Comparison of ENCODE assay signal across 15 mouse cellular contexts in genomic region chr1:130732706-130733658, GRCm38 (mm10). TPM values are rescaled to one million over a fixed set of nuclear protein-coding genes. Genes with fewer than 3 reads are reported as not detected.
DNase-seq lines count a peak whose midpoint lies in the region; ATAC-seq and TF ChIP-seq lines count a peak whose summit lies in the region.
"Had no signal": no experiment of that assay in that cellular context is flagged by ENCODE, and none has a peak within 500 bp of the region (broad histone marks: within the 10 kb centered on the region; RNA-seq: fewer than 3 reads in every experiment).

No protein-coding gene starts in this region.

- intact Hi-C loops in left cerebral cortex, postnatal 4 days (cut with DNase I), result no loop called here

- H3K27ac ChIP-seq in kidney, embryonic 15.5 days, result peak overlapping the region; percentile 86
- peak overlapping the region; percentile 41 for H3K27ac ChIP-seq in MEL (ENCODE audit: control insufficient read depth, low read depth, low read length)
- peak overlapping the region; percentile 64 for H3K27ac ChIP-seq in liver, embryonic 16.5 days (ENCODE audit: low read length)
- H3K27ac ChIP-seq in hindbrain, embryonic 14.5 days, result no peak overlapping the region

- TF ChIP-seq CTCF in MEL (IDR thresholded peaks at IDR 0.05 in 2 of 3, conservative IDR thresholded peaks at IDR 0.05 in 1 of 3; ENCODE audit: control insufficient read depth in 1 of 3, insufficient read depth in 1 of 3, low read depth in 2 of 3, low read length in 3 of 3, poor library complexity in 1 of 3, severe bottlenecking in 1 of 3), result no peak

- no peaks in the 10 kb centered on the region for H3K36me3 ChIP-seq in kidney, embryonic 15.5 days
- peaks cover 0 to 20% of the 10 kb centered on the region in 2 experiments; a peak in 2 of 4 replicates for H3K36me3 ChIP-seq in MEL (ENCODE audit: control insufficient read depth in 1 of 2, insufficient read depth in 2 of 2, low read length in 2 of 2)
- no peaks in the 10 kb centered on the region for H3K36me3 ChIP-seq in liver, embryonic 16.5 days (ENCODE audit: control insufficient read depth, insufficient read depth)
- no peaks in the 10 kb centered on the region for H3K36me3 ChIP-seq in hindbrain, embryonic 14.5 days (replicated peaks; ENCODE audit: control insufficient read depth, insufficient read depth)

- H3K9me3 ChIP-seq in kidney, embryonic 15.5 days (replicated peaks), result no peaks in the 10 kb centered on the region
- H3K9me3 ChIP-seq in MEL (replicated peaks; ENCODE audit: insufficient read depth, low read length), result no peaks in the 10 kb centered on the region
- no peaks in the 10 kb centered on the region for H3K9me3 ChIP-seq in liver, embryonic 16.5 days (replicated peaks; ENCODE audit: control insufficient read depth, low read length)
- no peaks in the 10 kb centered on the region for H3K9me3 ChIP-seq in hindbrain, embryonic 14.5 days (ENCODE audit: control insufficient read depth, low read length)
- H3K9me3 ChIP-seq: G1E had no signal

- H3K27me3 ChIP-seq in kidney, embryonic 15.5 days, result no peaks in the 10 kb centered on the region
- H3K27me3 ChIP-seq in MEL (ENCODE audit: control insufficient read depth in 1 of 2, insufficient read depth in 2 of 2, low read length in 2 of 2), result no peaks in the 10 kb centered on the region
- H3K27me3 ChIP-seq in liver, embryonic 16.5 days (ENCODE audit: control insufficient read depth, insufficient read depth, low read depth, low read length), result no peaks in the 10 kb centered on the region
- H3K27me3 ChIP-seq in hindbrain, embryonic 14.5 days (ENCODE audit: control insufficient read depth, insufficient read depth, low read length), result no peaks in the 10 kb centered on the region

- TF ChIP-seq RAD21 in MEL (IDR thresholded peaks at IDR 0.05; ENCODE audit: low read depth, low read length), result no peak

- peak overlapping the region; percentile 37 for H3K4me3 ChIP-seq in kidney, embryonic 15.5 days (replicated peaks)
- H3K4me3 ChIP-seq in MEL (ENCODE audit: control insufficient read depth in 1 of 2, insufficient read depth in 1 of 2, low read depth in 2 of 2, low read length in 2 of 2), result peak overlapping the region; percentile 32 to 38
- H3K4me3 ChIP-seq in liver, embryonic 16.5 days (ENCODE audit: low read depth, low read length), result peak overlapping the region; percentile 65
- H3K4me3 ChIP-seq in hindbrain, embryonic 14.5 days (replicated peaks; ENCODE audit: low read length), result no peak overlapping the region

- 0 out of 4 replicates have a peak, but pooled peaks of 1 of the 2 experiments have one; percentile 29 for TF ChIP-seq POLR2A in MEL (IDR thresholded peaks at IDR 0.05; ENCODE audit: control insufficient read depth in 1 of 2, insufficient read depth in 1 of 2, low read depth in 1 of 2, low read length in 2 of 2, poor library complexity in 1 of 2)

- 81% methylated on average over 13 of the region's 13 CpGs for WGBS in kidney, embryonic 15.5 days
- WGBS in liver, embryonic 16.5 days (ENCODE audit: insufficient replicate concordance), result 38% methylated on average over 13 of the region's 13 CpGs
- WGBS in hindbrain, embryonic 14.5 days, result 90% methylated on average over 13 of the region's 13 CpGs

- H3K79me2 ChIP-seq in MEL (ENCODE audit: control insufficient read depth, insufficient read depth, low read length, poor library complexity), result no peaks in the 10 kb centered on the region

- peak; percentile 35 to 69; a peak in 2 of 4 replicates for TF ChIP-seq EP300 in MEL (IDR thresholded peaks at IDR 0.05; ENCODE audit: low read depth in 1 of 2, low read length in 2 of 2)

- H3K4me2 ChIP-seq in kidney, embryonic 15.5 days, result peak overlapping the region; percentile 53
- H3K4me2 ChIP-seq in liver, embryonic 16.5 days (ENCODE audit: low read depth, low read length), result peak overlapping the region; percentile 68
- H3K4me2 ChIP-seq in hindbrain, embryonic 14.5 days (replicated peaks), result no peak overlapping the region

- peaks cover 41% of the 10 kb centered on the region for H3K4me1 ChIP-seq in kidney, embryonic 15.5 days
- peaks cover 0 to 26% of the 10 kb centered on the region in 2 experiments for H3K4me1 ChIP-seq in MEL (ENCODE audit: control insufficient read depth in 1 of 2, insufficient read depth in 2 of 2, low read length in 2 of 2)
- H3K4me1 ChIP-seq in liver, embryonic 16.5 days (ENCODE audit: control insufficient read depth, low read depth, low read length), result peaks cover 53% of the 10 kb centered on the region
- H3K4me1 ChIP-seq in hindbrain, embryonic 14.5 days (replicated peaks; ENCODE audit: control insufficient read depth, insufficient read depth, low read length), result no peaks in the 10 kb centered on the region

- peak; percentile 12 for ATAC-seq in kidney, embryonic 15.5 days (replicated peaks; ENCODE audit: low FRiP score)
- peak; percentile 65 for ATAC-seq in erythroid progenitor cell, adult 5-6 weeks (replicated peaks; ENCODE audit: low FRiP score, poor library complexity, severe bottlenecking)
- ATAC-seq in liver, embryonic 16.5 days (ENCODE audit: low read depth), result 0 out of 2 replicates have a peak, but pooled peaks have one; percentile 19
- ATAC-seq in hindbrain, embryonic 14.5 days (ENCODE audit: low FRiP score), result no peak
- ATAC-seq: inflammation-experienced regulatory T-cells, adult 6 months had no signal

- DNase-seq in kidney, postnatal 14 days, result no peak
- peak; percentile 68 for DNase-seq in MEL (ENCODE audit: low read depth, low spot score)
- DNase-seq in layer of hippocampus, postnatal 36 days, result no peak
- DNase-seq in hindbrain, embryonic 14.5 days (ENCODE audit: low spot score), result no peak
- DNase-seq in left cerebral cortex, postnatal 4 days, result no peak
- DNase-seq: B cell, adult 2 months had no signal

- H3K9ac ChIP-seq in kidney, embryonic 15.5 days, result no peak overlapping the region
- H3K9ac ChIP-seq in MEL (ENCODE audit: control insufficient read depth, low read depth, low read length, poor library complexity, severe bottlenecking), result peak overlapping the region; percentile 31
- peak overlapping the region; percentile 63 for H3K9ac ChIP-seq in liver, embryonic 16.5 days (ENCODE audit: low read depth, low read length)
- no peak overlapping the region for H3K9ac ChIP-seq in hindbrain, embryonic 14.5 days

TF ChIP-seq in MEL, 35 proteins besides CTCF, POLR2A, EP300 and RAD21 (continues in another document):
- TF ChIP-seq ZMIZ1 (IDR thresholded peaks at IDR 0.05; ENCODE audit: low read depth, low read length), result no peak
- 0 out of 2 replicates have a peak, but pooled peaks have one; percentile 7 for TF ChIP-seq RCOR1 (IDR thresholded peaks at IDR 0.05; ENCODE audit: low read depth, low read length)

RNA-seq across cellular contexts. Expression of gene AA986860, which starts 1.2 kb away (rescaled TPM):
- polyA plus RNA-seq in kidney, embryonic 15.5 days (2015; fragmentation: Nextera tagmentation; extraction: Ambion mirVana), result 10.7 and 11.6 TPM in 2 replicates
- 0.31 and 0.39 TPM in 2 replicates for total RNA-seq in MEL (2012; rRNA removed)
- under 1 TPM in 1 of 2 experiments, not detected in 1; 0.58 TPM for polyA plus RNA-seq in MEL (2012; ENCODE audit: insufficient read depth in 1 of 2, insufficient read length in 2 of 2, low read depth in 1 of 2, low replicate concordance in 2 of 2, missing spikeins in 1 of 2)
- total RNA-seq in erythroid progenitor cell, adult 5-6 weeks (2015; ENCODE audit: low replicate concordance), result 8.6 and 11.3 TPM in 2 replicates
- total RNA-seq in erythroid progenitor cell, adult 5-6 weeks (2017; ENCODE audit: low replicate concordance), result 8.0 and 9.4 TPM in 2 replicates
- 6.2 and 7.3 TPM in 2 replicates for polyA plus RNA-seq in liver, embryonic 16.5 days (2015; fragmentation: Nextera tagmentation; extraction: Ambion mirVana)
- 1 to 10 TPM; 1.3 TPM for total RNA-seq in layer of hippocampus, postnatal 36 days (2021)
- polyA plus RNA-seq in hindbrain, embryonic 14.5 days (2014; fragmentation: Nextera tagmentation; extraction: Ambion mirVana), result 0.74 and 1.2 TPM in 2 replicates
- total RNA-seq in left cerebral cortex, postnatal 4 days (2021), result under 1 TPM; 0.30 to 0.38 TPM

RNA-seq across cellular contexts. Expression of gene Pfkfb2, which starts 3.9 kb away (rescaled TPM):
- 8.0 and 8.2 TPM in 2 replicates for polyA plus RNA-seq in kidney, embryonic 15.5 days (2015; fragmentation: Nextera tagmentation; extraction: Ambion mirVana)
- 11.3 and 13.6 TPM in 2 replicates for total RNA-seq in MEL (2012; rRNA removed)
- polyA plus RNA-seq in MEL (2012; ENCODE audit: insufficient read depth in 1 of 2, insufficient read length in 2 of 2, low read depth in 1 of 2, low replicate concordance in 2 of 2, missing spikeins in 1 of 2), result 10 to 100 TPM in 1 of 2 experiments, not detected in 1; 13.9 TPM
- 23.5 and 26.7 TPM in 2 replicates for total RNA-seq in erythroid progenitor cell, adult 5-6 weeks (2015; ENCODE audit: low replicate concordance)
- total RNA-seq in erythroid progenitor cell, adult 5-6 weeks (2017; ENCODE audit: low replicate concordance), result 38.4 and 45.7 TPM in 2 replicates
- 5.1 and 5.2 TPM in 2 replicates for polyA plus RNA-seq in liver, embryonic 16.5 days (2015; fragmentation: Nextera tagmentation; extraction: Ambion mirVana)
- 10 to 100 TPM; 46.2 to 46.7 TPM for total RNA-seq in layer of hippocampus, postnatal 36 days (2021)
- polyA plus RNA-seq in hindbrain, embryonic 14.5 days (2014; fragmentation: Nextera tagmentation; extraction: Ambion mirVana), result 20.1 and 21.0 TPM in 2 replicates
- total RNA-seq in left cerebral cortex, postnatal 4 days (2021), result 10 to 100 TPM; 52.4 to 53.6 TPM

RNA-seq across cellular contexts. Expression of gene Yod1, which starts 15.9 kb away (rescaled TPM):
- 11.5 TPM in 2 replicates for polyA plus RNA-seq in kidney, embryonic 15.5 days (2015; fragmentation: Nextera tagmentation; extraction: Ambion mirVana)
- total RNA-seq in MEL (2012; rRNA removed), result 7.1 and 8.6 TPM in 2 replicates
- polyA plus RNA-seq in MEL (2012; ENCODE audit: insufficient read depth in 1 of 2, insufficient read length in 2 of 2, low read depth in 1 of 2, low replicate concordance in 2 of 2, missing spikeins in 1 of 2), result 1 to 10 TPM in 1 of 2 experiments, not detected in 1; 6.1 TPM
- 54.8 and 88.0 TPM in 2 replicates for total RNA-seq in erythroid progenitor cell, adult 5-6 weeks (2015; ENCODE audit: low replicate concordance)
- 53.1 and 58.8 TPM in 2 replicates for total RNA-seq in erythroid progenitor cell, adult 5-6 weeks (2017; ENCODE audit: low replicate concordance)
- 40.7 and 43.1 TPM in 2 replicates for polyA plus RNA-seq in liver, embryonic 16.5 days (2015; fragmentation: Nextera tagmentation; extraction: Ambion mirVana)
- 10 to 100 TPM; 18.0 to 18.1 TPM for total RNA-seq in layer of hippocampus, postnatal 36 days (2021)
- polyA plus RNA-seq in hindbrain, embryonic 14.5 days (2014; fragmentation: Nextera tagmentation; extraction: Ambion mirVana), result 10.6 and 13.9 TPM in 2 replicates
- total RNA-seq in left cerebral cortex, postnatal 4 days (2021), result 10 to 100 TPM; 11.1 to 12.0 TPM

RNA-seq across cellular contexts. Expression of gene Gm29427, which starts 17.4 kb away (rescaled TPM):
- polyA plus RNA-seq in kidney, embryonic 15.5 days (2015; fragmentation: Nextera tagmentation; extraction: Ambion mirVana), result not detected in 2 replicates
- not detected in 2 replicates for total RNA-seq in MEL (2012; rRNA removed)
- polyA plus RNA-seq in MEL (2012; ENCODE audit: insufficient read depth in 1 of 2, insufficient read length in 2 of 2, low read depth in 1 of 2, low replicate concordance in 2 of 2, missing spikeins in 1 of 2), result not detected
- total RNA-seq in erythroid progenitor cell, adult 5-6 weeks (2015; ENCODE audit: low replicate concordance), result not detected in 2 replicates
- total RNA-seq in erythroid progenitor cell, adult 5-6 weeks (2017; ENCODE audit: low replicate concordance), result not detected in 2 replicates
- polyA plus RNA-seq in liver, embryonic 16.5 days (2015; fragmentation: Nextera tagmentation; extraction: Ambion mirVana), result not detected in 2 replicates
- total RNA-seq in layer of hippocampus, postnatal 36 days (2021), result not detected
- not detected in 2 replicates for polyA plus RNA-seq in hindbrain, embryonic 14.5 days (2014; fragmentation: Nextera tagmentation; extraction: Ambion mirVana)
- total RNA-seq in left cerebral cortex, postnatal 4 days (2021), result not detected
- total RNA-seq: gastrocnemius, postnatal 4 days had no signal
- polyA plus RNA-seq: G1E; heart, postnatal 0 days; inflammation-experienced regulatory T-cells, adult 6 months; limb, embryonic 14.5 days; thymus, postnatal 0 days had no signal

Comparison
In these comparisons a context has a peak if more than half of its experiments do, and no peak if none do; other contexts are left out.
1. H3K9ac ChIP-seq: peak in MEL (single experiment) and liver, embryonic 16.5 days (single experiment); none in kidney, embryonic 15.5 days (single experiment) and hindbrain, embryonic 14.5 days (single experiment).